Mouse (Mus musculus) mouse trophoblast stem cell (cell line): ENCODE results near the gene Ndufa3.

ENCODE experiments used
- in situ Hi-C, 2 experiments: fragments of 300-500 bp; cut with MseI, MboI; formaldehyde crosslinking; loops; 2 replicates in 1 of 2; 3 replicates in 1 of 2; pipeline ENCODE4 v1.15.1; 2025

Ndufa3 gene

DNA sequence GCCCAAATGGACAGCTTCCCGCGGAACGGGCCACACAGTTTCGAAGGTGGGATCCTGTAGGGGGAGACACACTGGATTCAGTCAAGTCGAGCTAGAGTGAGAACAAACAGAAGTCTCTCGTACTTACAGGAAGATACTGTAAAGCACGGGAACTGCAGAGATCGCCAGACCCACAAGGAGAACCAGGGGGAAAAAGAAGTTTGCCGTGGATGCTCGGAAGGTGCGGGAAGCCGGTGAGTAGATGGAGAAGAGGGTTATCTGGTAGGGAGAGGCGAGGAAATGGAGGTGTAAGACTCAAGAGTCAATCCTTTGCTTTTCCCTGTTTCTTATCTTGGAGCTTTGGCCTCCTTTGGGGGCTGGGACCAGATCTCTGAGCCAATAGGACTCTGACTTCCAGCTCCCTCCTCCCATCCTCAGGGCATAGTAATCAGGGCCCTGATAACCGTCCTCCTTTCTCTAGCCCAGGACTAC lies 49.8 kb downstream of the Ndufa3 start:
- in situ Hi-C loops = no loop called here
